Mouse (Mus musculus) kidney, embryonic 16.5 days (tissue): ENCODE measurements at regions not wholly inside any gene's neighbourhood (a gene's known extent, or its start where the extent isn't known, plus 50 kb on each side); places are given as distances from the start of the nearest gene placed in this dataset.

Experiments
- ATAC-seq: fragments of 200-750 bp; cut with Nextera tagmentation; 2 replicates; pipeline ENCODE4 v1.8.0; 2017; ENCODE audit warnings: moderate TSS enrichment; ENCODE audit not compliant: low FRiP score, low TSS enrichment
- H3K27ac ChIP-seq: fragments of 300-500 bp; sonication (generic); 2 replicates; pipeline ENCODE4 v1.5.1; 2014; ENCODE audit warnings: low read length
- H3K27me3 ChIP-seq: fragments of 300-500 bp; sonication (generic); 2 replicates; pipeline ENCODE4 v1.6.1; 2014; ENCODE audit warnings: low read length, control low read depth, mixed read lengths; ENCODE audit not compliant: insufficient read depth
- H3K36me3 ChIP-seq: fragments of 300-500 bp; sonication (generic); 2 replicates; pipeline ENCODE4 v1.6.1; 2014; ENCODE audit warnings: low read length, control low read depth, mixed read lengths; ENCODE audit not compliant: insufficient read depth
- H3K4me1 ChIP-seq: fragments of 300-500 bp; sonication (generic); 2 replicates; pipeline ENCODE4 v1.6.1; 2014; ENCODE audit warnings: low read length, control low read depth, mixed read lengths; ENCODE audit not compliant: insufficient read depth
- H3K4me2 ChIP-seq: fragments of 300-500 bp; sonication (generic); replicated peaks from 2 replicates; pipeline ENCODE4 v1.6.1; 2014; ENCODE audit warnings: low read depth, low read length
- H3K4me3 ChIP-seq: fragments of 300-500 bp; sonication (generic); 2 replicates; pipeline ENCODE4 v1.5.1; 2014; ENCODE audit warnings: mild to moderate bottlenecking, low read length
- H3K9ac ChIP-seq: fragments of 300-500 bp; sonication (generic); replicated peaks from 2 replicates; pipeline ENCODE4 v1.6.1; 2014; ENCODE audit warnings: low read length
- H3K9me3 ChIP-seq: fragments of 300-500 bp; sonication (generic); 2 replicates; pipeline ENCODE4 v1.6.1; 2016; ENCODE audit warnings: low read length, control low read depth
- WGBS: fragments of 180-500 bp; shearing (Covaris S2); extraction: QIAGEN DNeasy Blood & Tissue Kit; methylation state at CpG from one replicate; pipeline ENCODE4 v1.1.7; 2014; 5-methylcytosine and 5-hydroxymethylcytosine counted together

GRCm38 (mm10) chr17:42126488-42127237 is 189.1 kb upstream of the Ptchd4 start:
- no peak overlapping the region for H3K9ac ChIP-seq
- H3K27me3 ChIP-seq: no peaks in the 10 kb centered on the region
- peak; percentile 88 for ATAC-seq
- H3K36me3 ChIP-seq: no peaks in the 10 kb centered on the region
- no peak overlapping the region for H3K4me3 ChIP-seq
- no peaks in the 10 kb centered on the region for H3K9me3 ChIP-seq
- H3K4me1 ChIP-seq: 0 out of 2 replicates have a peak, but pooled peaks cover 5% of the 10 kb centered on the region
- H3K4me2 ChIP-seq: no peak overlapping the region
- H3K27ac ChIP-seq: no peak overlapping the region
- 37% methylated on average over 9 of the region's 9 CpGs for WGBS

- H3K9me3 ChIP-seq: no peaks in the 10 kb centered on the region
- no peaks in the 10 kb centered on the region for H3K36me3 ChIP-seq
- no peak overlapping the region for H3K4me3 ChIP-seq
- WGBS: 90% methylated on average over 1 of the region's 1 CpGs
- no peak overlapping the region for H3K4me2 ChIP-seq
- H3K27ac ChIP-seq: no peak overlapping the region
- H3K27me3 ChIP-seq: no peaks in the 10 kb centered on the region
- H3K4me1 ChIP-seq: no peaks in the 10 kb centered on the region
- no peak for ATAC-seq
- H3K9ac ChIP-seq: no peak overlapping the region
These were observed 146.2 kb upstream of the Ptchd4 start for GRCm38 (mm10) chr17:42169391-42170018.

DNA sequence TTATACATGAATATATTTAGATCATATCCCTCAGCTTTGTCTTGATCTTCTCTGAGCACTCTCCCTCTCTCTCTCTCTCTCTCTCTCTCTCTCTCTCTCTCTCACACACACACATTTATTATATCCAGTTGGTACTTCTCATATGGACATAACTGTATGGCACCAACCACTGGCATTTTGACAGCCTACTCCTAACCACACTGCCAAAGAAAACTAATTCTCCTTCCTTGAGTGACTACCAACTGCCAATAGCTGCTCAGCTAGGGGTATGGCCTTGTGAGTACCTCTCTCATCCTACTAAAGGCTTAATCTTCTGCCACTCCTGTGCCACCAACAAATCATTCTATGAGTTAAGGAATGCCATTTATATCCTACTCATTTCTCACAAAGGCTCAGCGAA is 127.2 kb upstream of the Ptchd4 start:
- Histone ChIP-seq H3K27ac (no peak overlapping the region), H3K27me3 (no peaks in the 10 kb centered on the region), H3K9me3 (no peaks in the 10 kb centered on the region), H3K36me3 (no peaks in the 10 kb centered on the region), H3K4me3 (no peak overlapping the region), H3K4me1 (no peaks in the 10 kb centered on the region), H3K9ac (no peak overlapping the region), H3K4me2 (no peak overlapping the region)
- no peak for ATAC-seq
- WGBS: 92% methylated on average over 1 of the region's 1 CpGs

DNA sequence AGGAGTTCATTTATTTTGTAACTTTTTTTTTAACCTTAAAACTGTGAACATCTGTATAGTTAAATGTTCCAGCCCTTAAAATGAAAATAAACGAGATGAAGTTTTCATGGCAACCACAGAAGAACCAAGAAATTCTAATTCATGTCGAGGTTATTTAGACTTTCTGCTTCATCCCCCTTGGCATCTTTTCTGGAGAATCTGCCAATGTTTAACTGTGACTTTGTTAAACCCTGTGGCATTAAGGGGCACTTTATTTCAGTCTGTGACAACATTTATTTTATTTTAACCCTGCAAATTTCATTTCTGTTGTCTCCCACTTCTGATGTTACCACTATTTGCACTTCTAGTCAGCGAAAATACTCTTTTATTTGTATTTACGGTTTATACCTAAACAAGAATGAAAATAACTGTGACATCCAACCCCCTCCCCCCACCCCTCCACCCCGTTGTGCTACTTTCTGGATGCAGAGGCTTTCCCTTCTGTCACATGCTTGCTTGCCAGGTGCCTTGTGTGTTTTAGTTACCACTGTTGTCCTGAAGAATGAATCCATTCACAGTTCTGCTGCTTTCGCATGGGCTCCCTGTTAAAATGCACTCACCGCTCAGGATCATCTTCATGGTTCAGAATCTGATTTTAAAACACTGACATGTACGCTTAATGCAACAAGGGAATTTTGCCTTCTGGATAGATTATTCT is 125.4 kb upstream of the Ptchd4 start:
- Histone ChIP-seq H3K9me3 (no peaks in the 10 kb centered on the region), H3K27me3 (no peaks in the 10 kb centered on the region), H3K4me3 (no peak overlapping the region), H3K27ac (no peak overlapping the region), H3K36me3 (no peaks in the 10 kb centered on the region), H3K4me1 (no peaks in the 10 kb centered on the region), H3K9ac (no peak overlapping the region), H3K4me2 (no peak overlapping the region)
- WGBS: 86% methylated on average over 8 of the region's 8 CpGs
- ATAC-seq: no peak
